8 mouse cellular contexts compared by ENCODE assay signal in genomic region chr14:79206210-79206609, GRCm38 (mm10). TPM values are rescaled to one million over a fixed set of nuclear protein-coding genes. Genes with fewer than 3 reads are reported as not detected.
DNase-seq lines count a peak whose midpoint lies in the region; ATAC-seq and TF ChIP-seq lines count a peak whose summit lies in the region.

No protein-coding gene starts in this region.

- H3K9ac ChIP-seq in embryonic facial prominence, embryonic 15.5 days: no peak overlapping the region
- no peak overlapping the region for H3K9ac ChIP-seq in kidney, postnatal 0 days (ENCODE audit: low read depth, low read length)
- H3K9ac ChIP-seq in limb, embryonic 14.5 days (ENCODE audit: low read depth, low read length, severe bottlenecking): no peak overlapping the region

- peak; percentile 85 to 88 for DNase-seq in cerebellum, postnatal 10 days
- DNase-seq in cerebellum, adult 8-10 months: no peak
- DNase-seq in heart, embryonic 10.5 days (ENCODE audit: low spot score): no peak
- DNase-seq in kidney, postnatal 0 days (ENCODE audit: low spot score): peak; percentile 70
- DNase-seq in limb, embryonic 14.5 days (ENCODE audit: low spot score): peak; percentile 84
- peak; percentile 75 for DNase-seq in ovary, postnatal 14 days (ENCODE audit: low spot score)
- DNase-seq in c-Kit-positive CD71-positive TER-119-positive erythroid progenitor cells, embryonic 14.5 days (ENCODE audit: low spot score): no peak

- H3K36me3 ChIP-seq in embryonic facial prominence, embryonic 15.5 days: no peaks in the 10 kb centered on the region
- no peaks in the 10 kb centered on the region for H3K36me3 ChIP-seq in heart, embryonic 10.5 days
- no peaks in the 10 kb centered on the region for H3K36me3 ChIP-seq in kidney, postnatal 0 days (ENCODE audit: insufficient read depth, low read length)
- H3K36me3 ChIP-seq in limb, embryonic 14.5 days (ENCODE audit: control insufficient read depth, insufficient read depth, low read length): no peaks in the 10 kb centered on the region

- no peak for TF ChIP-seq POLR2A in limb, embryonic 14.5 days (IDR thresholded peaks at IDR 0.05; ENCODE audit: borderline replicate concordance, extremely low read depth, insufficient read depth, insufficient read length)

- peak; percentile 75 for ATAC-seq in embryonic facial prominence, embryonic 15.5 days (ENCODE audit: insufficient number of reproducible peaks, low FRiP score, low TSS enrichment, low read depth)
- no peak for ATAC-seq in kidney, postnatal 0 days (replicated peaks; ENCODE audit: low FRiP score, low read depth)
- peak; percentile 42; the same call in 1 of the 2 replicates for ATAC-seq in limb, embryonic 14.5 days (ENCODE audit: low FRiP score, low read depth)

- no peak overlapping the region; the same call in 1 of the 2 replicates for H3K27ac ChIP-seq in embryonic facial prominence, embryonic 15.5 days (replicated peaks)
- H3K27ac ChIP-seq in heart, embryonic 10.5 days: peak overlapping the region; percentile 22; the same call in 1 of the 2 replicates
- no peak overlapping the region for H3K27ac ChIP-seq in kidney, postnatal 0 days
- peak overlapping the region; percentile 43 for H3K27ac ChIP-seq in limb, embryonic 14.5 days (replicated peaks; ENCODE audit: low read depth, low read length)

- WGBS in embryonic facial prominence, embryonic 15.5 days: 29% methylated on average over 11 of the region's 11 CpGs
- WGBS in heart, embryonic 10.5 days: 71% methylated on average over 11 of the region's 11 CpGs
- 42% methylated on average over 11 of the region's 11 CpGs for WGBS in kidney, postnatal 0 days
- 33% methylated on average over 11 of the region's 11 CpGs for whole genome bisulfite sequencing in limb, embryonic 14.5 days

- H3K27me3 ChIP-seq in embryonic facial prominence, embryonic 15.5 days: no peaks in the 10 kb centered on the region
- H3K27me3 ChIP-seq in heart, embryonic 10.5 days (ENCODE audit: insufficient read depth, poor library complexity, severe bottlenecking): no peaks in the 10 kb centered on the region
- H3K27me3 ChIP-seq in kidney, postnatal 0 days (ENCODE audit: insufficient read depth, low read length): no peaks in the 10 kb centered on the region
- no peaks in the 10 kb centered on the region for H3K27me3 ChIP-seq in limb, embryonic 14.5 days (ENCODE audit: control insufficient read depth, insufficient read depth, low read length)

- no peak overlapping the region for H3K4me3 ChIP-seq in embryonic facial prominence, embryonic 15.5 days (replicated peaks)
- H3K4me3 ChIP-seq in heart, embryonic 10.5 days: no peak overlapping the region
- no peak overlapping the region for H3K4me3 ChIP-seq in kidney, postnatal 0 days (replicated peaks; ENCODE audit: low read depth, low read length)
- H3K4me3 ChIP-seq in limb, embryonic 14.5 days (replicated peaks; ENCODE audit: low read length): no peak overlapping the region

- H3K4me1 ChIP-seq in embryonic facial prominence, embryonic 15.5 days: peaks cover 38% of the 10 kb centered on the region
- peaks cover 19% of the 10 kb centered on the region for H3K4me1 ChIP-seq in heart, embryonic 10.5 days
- peaks cover 10% of the 10 kb centered on the region; the same call in 1 of the 2 replicates for H3K4me1 ChIP-seq in kidney, postnatal 0 days (replicated peaks; ENCODE audit: insufficient read depth, low read length)
- peaks cover 41% of the 10 kb centered on the region for H3K4me1 ChIP-seq in limb, embryonic 14.5 days (ENCODE audit: control insufficient read depth, insufficient read depth, low read length)

- H3K4me2 ChIP-seq in embryonic facial prominence, embryonic 15.5 days (replicated peaks): no peak overlapping the region
- no peak overlapping the region for H3K4me2 ChIP-seq in kidney, postnatal 0 days (ENCODE audit: low read length)
- H3K4me2 ChIP-seq in limb, embryonic 14.5 days (replicated peaks; ENCODE audit: low read depth, low read length, severe bottlenecking): no peak overlapping the region

- no peaks in the 10 kb centered on the region for H3K9me3 ChIP-seq in embryonic facial prominence, embryonic 15.5 days (replicated peaks)
- no peaks in the 10 kb centered on the region for H3K9me3 ChIP-seq in heart, embryonic 10.5 days
- H3K9me3 ChIP-seq in kidney, postnatal 0 days (replicated peaks; ENCODE audit: low read length): no peaks in the 10 kb centered on the region
- H3K9me3 ChIP-seq in limb, embryonic 14.5 days (ENCODE audit: control insufficient read depth, low read length): no peaks in the 10 kb centered on the region

- TF ChIP-seq CTCF in kidney, postnatal 0 days (IDR thresholded peaks at IDR 0.05; ENCODE audit: low read depth): no peak

RNA-seq across cellular contexts. Expression of gene Zfp957, which starts 41.0 kb away (rescaled TPM):
- polyA plus RNA-seq in embryonic facial prominence, embryonic 15.5 days (2015; fragmentation: Nextera tagmentation; extraction: Ambion mirVana): not detected in 2 replicates
- 0.06 TPM in 1 of 2 replicates, not detected in the other for polyA plus RNA-seq in heart, embryonic 10.5 days (2016; fragmentation: Nextera tagmentation; extraction: Ambion mirVana)
- not detected in 2 replicates for polyA plus RNA-seq in kidney, postnatal 0 days (2015; fragmentation: Nextera tagmentation; extraction: Ambion mirVana)
- polyA plus RNA-seq in limb, embryonic 14.5 days (2012; rRNA removed): not detected in 2 replicates
- not detected in 2 replicates for polyA plus RNA-seq in limb, embryonic 14.5 days (2014; fragmentation: Nextera tagmentation; extraction: Ambion mirVana)

Comparison
In these comparisons a context has a peak if more than half of its experiments do, and no peak if none do; other contexts are left out.
1. DNase-seq: peak in cerebellum, postnatal 10 days (2 of 2), kidney, postnatal 0 days (single experiment), limb, embryonic 14.5 days (single experiment) and ovary, postnatal 14 days (single experiment); none in cerebellum, adult 8-10 months (single experiment), heart, embryonic 10.5 days (single experiment) and c-Kit-positive CD71-positive TER-119-positive erythroid progenitor cells, embryonic 14.5 days (single experiment).
2. H3K27ac ChIP-seq: peak in heart, embryonic 10.5 days (single experiment) and limb, embryonic 14.5 days (single experiment); none in embryonic facial prominence, embryonic 15.5 days (single experiment) and kidney, postnatal 0 days (single experiment).